Mouse (Mus musculus): ENCODE measurements around the gene Mpeg1. TPM values are rescaled to one million over a fixed set of nuclear protein-coding genes. Genes with fewer than 3 reads are reported as not detected.

Mpeg1 gene
- polyA plus RNA-seq, 1 experiment from 2014 or later: 0.97 TPM

- DNase-seq (ENCODE audit: low spot score) (no peak), ATAC-seq (replicated peaks; ENCODE audit: low FRiP score, low TSS enrichment, low read depth) (no peak)
- Histone ChIP-seq H3K27me3 (replicated peaks; ENCODE audit: control insufficient read depth, insufficient read depth, low read length) (no peaks in the 10 kb centered on the region), H3K27ac (ENCODE audit: low read depth) (no peak overlapping the region), H3K36me3 (ENCODE audit: control insufficient read depth, insufficient read depth, low read length) (peaks cover 71% of the 10 kb centered on the region), H3K9ac (ENCODE audit: low read length) (no peak overlapping the region), H3K9me3 (ENCODE audit: control insufficient read depth, low read length) (no peaks in the 10 kb centered on the region), H3K4me1 (replicated peaks; ENCODE audit: control insufficient read depth, insufficient read depth, low read length) (peaks cover 1% of the 10 kb centered on the region; the same call in 1 of the 2 replicates), H3K4me2 (ENCODE audit: low read length) (no peak overlapping the region), H3K4me3 (ENCODE audit: low read depth, low read length) (no peak overlapping the region)
- 75% methylated on average over 3 of the region's 3 CpGs for WGBS
These were observed 11.3 kb downstream of the Mpeg1 start for GRCm38 (mm10) chr19:12471866-12472265.

DNA sequence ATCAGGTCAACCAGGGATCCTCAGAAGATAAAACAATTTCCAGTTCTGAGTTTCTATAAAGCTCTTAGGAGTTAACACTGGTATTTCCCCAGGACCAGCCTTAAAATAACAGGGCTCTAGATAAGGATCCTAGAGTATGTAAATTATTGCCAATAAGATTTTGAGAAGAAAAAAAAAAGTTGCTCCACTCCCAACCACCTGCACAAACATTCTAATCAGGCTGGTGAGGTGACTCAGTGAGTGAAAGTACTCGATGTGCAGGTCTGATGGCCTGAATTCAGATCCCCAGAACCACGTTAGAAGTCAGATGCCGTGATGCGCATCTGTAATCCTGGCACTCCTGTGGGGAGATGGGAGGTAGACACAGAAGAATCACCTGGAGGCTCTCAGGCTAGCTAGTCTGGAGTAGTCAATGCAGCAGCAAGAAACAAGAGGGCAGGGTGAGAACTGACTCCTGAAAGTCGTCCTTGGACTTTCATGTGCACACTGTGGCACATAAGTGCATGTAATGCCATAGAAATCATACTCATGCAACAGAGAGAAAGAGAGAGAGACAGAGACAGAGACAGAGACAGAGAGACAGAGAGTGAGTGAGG is 11.9 kb downstream of the Mpeg1 start:
- H3K27ac ChIP-seq (ENCODE audit: low read depth): no peak overlapping the region
- no peak overlapping the region for H3K9ac ChIP-seq (ENCODE audit: low read length)
- no peak overlapping the region for H3K4me3 ChIP-seq (ENCODE audit: low read depth, low read length)
- ATAC-seq (replicated peaks; ENCODE audit: low FRiP score, low TSS enrichment, low read depth): no peak
- peaks cover 3% of the 10 kb centered on the region; the same call in 1 of the 2 replicates for H3K4me1 ChIP-seq (replicated peaks; ENCODE audit: control insufficient read depth, insufficient read depth, low read length)
- DNase-seq (ENCODE audit: low spot score): no peak
- H3K4me2 ChIP-seq (ENCODE audit: low read length): no peak overlapping the region
- no peaks in the 10 kb centered on the region for H3K27me3 ChIP-seq (replicated peaks; ENCODE audit: control insufficient read depth, insufficient read depth, low read length)
- H3K9me3 ChIP-seq (ENCODE audit: control insufficient read depth, low read length): no peaks in the 10 kb centered on the region
- 70% methylated on average over 5 of the region's 5 CpGs for WGBS
- peaks cover 73% of the 10 kb centered on the region for H3K36me3 ChIP-seq (ENCODE audit: control insufficient read depth, insufficient read depth, low read length)

GRCm38 (mm10) chr19:12473201-12473641 is 12.6 kb downstream of the Mpeg1 start:
- H3K27ac ChIP-seq (ENCODE audit: low read depth): no peak overlapping the region
- H3K9me3 ChIP-seq (ENCODE audit: control insufficient read depth, low read length): no peaks in the 10 kb centered on the region
- no peak overlapping the region for H3K4me3 ChIP-seq (ENCODE audit: low read depth, low read length)
- peaks cover 72% of the 10 kb centered on the region for H3K36me3 ChIP-seq (ENCODE audit: control insufficient read depth, insufficient read depth, low read length)
- 83% methylated on average over 4 of the region's 4 CpGs for WGBS
- DNase-seq (ENCODE audit: low spot score) (no peak), ATAC-seq (replicated peaks; ENCODE audit: low FRiP score, low TSS enrichment, low read depth) (no peak)
- H3K27me3 ChIP-seq (replicated peaks; ENCODE audit: control insufficient read depth, insufficient read depth, low read length): no peaks in the 10 kb centered on the region
- H3K9ac ChIP-seq (ENCODE audit: low read length): no peak overlapping the region
- H3K4me1 ChIP-seq (replicated peaks; ENCODE audit: control insufficient read depth, insufficient read depth, low read length): peaks cover 3% of the 10 kb centered on the region; the same call in 1 of the 2 replicates
- H3K4me2 ChIP-seq (ENCODE audit: low read length): no peak overlapping the region

DNA sequence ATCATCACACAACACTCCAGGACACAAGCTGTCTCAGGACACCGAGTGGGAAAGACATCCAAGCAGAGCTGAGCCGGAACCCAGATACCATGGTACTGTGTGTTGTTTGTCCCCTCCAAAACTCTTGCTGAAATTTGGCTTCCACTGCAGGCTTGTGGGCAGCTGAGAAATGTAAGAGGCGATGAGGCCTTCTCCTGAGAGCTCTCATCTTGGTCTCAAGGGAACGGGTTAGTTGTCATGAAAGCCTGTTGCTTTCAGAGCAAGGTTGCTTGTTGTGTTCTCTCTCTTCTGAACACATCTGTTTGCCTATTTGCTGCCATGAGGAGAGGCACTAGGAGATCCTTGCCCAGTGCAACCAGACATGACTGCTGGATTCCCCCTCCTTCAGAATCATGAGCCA is 13.4 kb downstream of the Mpeg1 start:
- Histone ChIP-seq H3K9me3 (ENCODE audit: control insufficient read depth, low read length) (no peaks in the 10 kb centered on the region), H3K27ac (ENCODE audit: low read depth) (no peak overlapping the region), H3K4me1 (replicated peaks; ENCODE audit: control insufficient read depth, insufficient read depth, low read length) (peaks cover 3% of the 10 kb centered on the region; the same call in 1 of the 2 replicates), H3K9ac (ENCODE audit: low read length) (no peak overlapping the region), H3K4me2 (ENCODE audit: low read length) (no peak overlapping the region), H3K27me3 (replicated peaks; ENCODE audit: control insufficient read depth, insufficient read depth, low read length) (no peaks in the 10 kb centered on the region), H3K4me3 (ENCODE audit: low read depth, low read length) (no peak overlapping the region), H3K36me3 (ENCODE audit: control insufficient read depth, insufficient read depth, low read length) (peaks cover 72% of the 10 kb centered on the region)
- DNase-seq (ENCODE audit: low spot score) (no peak), ATAC-seq (replicated peaks; ENCODE audit: low FRiP score, low TSS enrichment, low read depth) (no peak)
- WGBS: 94% methylated on average over 4 of the region's 4 CpGs

- Histone ChIP-seq H3K4me2 (ENCODE audit: low read length) (no peak overlapping the region), H3K9ac (ENCODE audit: low read length) (no peak overlapping the region), H3K4me1 (replicated peaks; ENCODE audit: control insufficient read depth, insufficient read depth, low read length) (peaks cover 3% of the 10 kb centered on the region; the same call in 1 of the 2 replicates), H3K4me3 (ENCODE audit: low read depth, low read length) (no peak overlapping the region), H3K27me3 (replicated peaks; ENCODE audit: control insufficient read depth, insufficient read depth, low read length) (no peaks in the 10 kb centered on the region), H3K36me3 (ENCODE audit: control insufficient read depth, insufficient read depth, low read length) (peaks cover 76% of the 10 kb centered on the region), H3K9me3 (ENCODE audit: control insufficient read depth, low read length) (no peaks in the 10 kb centered on the region), H3K27ac (ENCODE audit: low read depth) (0 out of 2 replicates have a peak overlapping the region, but pooled peaks have one; percentile 0)
- peak; percentile 83 for DNase-seq (ENCODE audit: low spot score)
- peak; percentile 81 for ATAC-seq (replicated peaks; ENCODE audit: low FRiP score, low TSS enrichment, low read depth)
- 60% methylated on average over 15 of the region's 15 CpGs for WGBS
These were observed 15.0 kb downstream of the Mpeg1 start for GRCm38 (mm10) chr19:12475380-12476250.

- Histone ChIP-seq H3K4me1 (replicated peaks; ENCODE audit: control insufficient read depth, insufficient read depth, low read length) (peaks cover 3% of the 10 kb centered on the region; the same call in 1 of the 2 replicates), H3K9ac (ENCODE audit: low read length) (no peak overlapping the region), H3K27me3 (replicated peaks; ENCODE audit: control insufficient read depth, insufficient read depth, low read length) (no peaks in the 10 kb centered on the region), H3K27ac (ENCODE audit: low read depth) (no peak overlapping the region), H3K4me2 (ENCODE audit: low read length) (no peak overlapping the region), H3K4me3 (ENCODE audit: low read depth, low read length) (no peak overlapping the region), H3K36me3 (ENCODE audit: control insufficient read depth, insufficient read depth, low read length) (peaks cover 76% of the 10 kb centered on the region), H3K9me3 (ENCODE audit: control insufficient read depth, low read length) (no peaks in the 10 kb centered on the region)
- DNase-seq (ENCODE audit: low spot score) (no peak), ATAC-seq (replicated peaks; ENCODE audit: low FRiP score, low TSS enrichment, low read depth) (no peak)
- WGBS: 35% methylated on average over 5 of the region's 5 CpGs
These were observed 16.2 kb downstream of the Mpeg1 start for GRCm38 (mm10) chr19:12476721-12477270.

DNA sequence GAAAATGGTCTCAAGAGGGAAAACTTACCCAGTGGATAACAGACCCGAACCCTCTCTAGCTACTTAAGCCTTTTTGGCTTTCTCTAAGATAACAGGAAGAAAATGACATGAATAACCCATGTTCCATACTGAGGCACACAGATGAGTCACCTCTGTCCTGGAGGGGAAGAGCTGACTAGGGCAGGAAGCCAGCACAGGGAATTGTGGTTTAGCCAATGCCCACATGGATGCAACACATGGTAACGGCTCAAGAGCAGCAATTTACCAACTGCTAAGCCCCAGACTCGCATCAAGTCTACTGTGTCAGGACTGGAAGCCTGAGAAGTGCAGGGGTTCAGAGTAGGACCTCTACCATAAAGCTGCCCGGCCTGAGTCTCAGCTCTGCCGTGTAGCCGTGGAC is 17.8 kb downstream of the Mpeg1 start:
- H3K4me3 ChIP-seq (ENCODE audit: low read depth, low read length): no peak overlapping the region
- ATAC-seq (replicated peaks; ENCODE audit: low FRiP score, low TSS enrichment, low read depth): no peak
- no peak overlapping the region for H3K4me2 ChIP-seq (ENCODE audit: low read length)
- H3K4me1 ChIP-seq (replicated peaks; ENCODE audit: control insufficient read depth, insufficient read depth, low read length): peaks cover 3% of the 10 kb centered on the region; the same call in 1 of the 2 replicates
- H3K9me3 ChIP-seq (ENCODE audit: control insufficient read depth, low read length): no peaks in the 10 kb centered on the region
- 88% methylated on average over 6 of the region's 6 CpGs for WGBS
- no peak overlapping the region for H3K27ac ChIP-seq (ENCODE audit: low read depth)
- DNase-seq (ENCODE audit: low spot score): no peak
- H3K36me3 ChIP-seq (ENCODE audit: control insufficient read depth, insufficient read depth, low read length): peaks cover 77% of the 10 kb centered on the region
- H3K27me3 ChIP-seq (replicated peaks; ENCODE audit: control insufficient read depth, insufficient read depth, low read length): no peaks in the 10 kb centered on the region
- no peak overlapping the region for H3K9ac ChIP-seq (ENCODE audit: low read length)

- no peaks in the 10 kb centered on the region for H3K27me3 ChIP-seq (replicated peaks; ENCODE audit: control insufficient read depth, insufficient read depth, low read length)
- no peak overlapping the region for H3K4me3 ChIP-seq (ENCODE audit: low read depth, low read length)
- H3K27ac ChIP-seq (ENCODE audit: low read depth): no peak overlapping the region
- H3K4me2 ChIP-seq (ENCODE audit: low read length): no peak overlapping the region
- H3K36me3 ChIP-seq (ENCODE audit: control insufficient read depth, insufficient read depth, low read length): peaks cover 76% of the 10 kb centered on the region
- DNase-seq (ENCODE audit: low spot score) (no peak), ATAC-seq (replicated peaks; ENCODE audit: low FRiP score, low TSS enrichment, low read depth) (no peak)
- no peaks in the 10 kb centered on the region for H3K9me3 ChIP-seq (ENCODE audit: control insufficient read depth, low read length)
- 64% methylated on average over 4 of the region's 4 CpGs for WGBS
- no peak overlapping the region for H3K9ac ChIP-seq (ENCODE audit: low read length)
- peaks cover 13% of the 10 kb centered on the region for H3K4me1 ChIP-seq (replicated peaks; ENCODE audit: control insufficient read depth, insufficient read depth, low read length)
These were observed 23.2 kb downstream of the Mpeg1 start for GRCm38 (mm10) chr19:12483782-12484181.

All from intestine, embryonic 14.5 days (tissue).